Mouse (Mus musculus) MEL-GATA-1-ER (cell line): ENCODE results near the gene Rpl18a.

Source experiments
- DNase-seq: peaks from one replicate; pipeline ENCODE4 v3.0.0-alpha.2; 2012; ENCODE audit warnings: low read depth; ENCODE audit errors: extremely low read depth

Gene Rpl18a

DNA sequence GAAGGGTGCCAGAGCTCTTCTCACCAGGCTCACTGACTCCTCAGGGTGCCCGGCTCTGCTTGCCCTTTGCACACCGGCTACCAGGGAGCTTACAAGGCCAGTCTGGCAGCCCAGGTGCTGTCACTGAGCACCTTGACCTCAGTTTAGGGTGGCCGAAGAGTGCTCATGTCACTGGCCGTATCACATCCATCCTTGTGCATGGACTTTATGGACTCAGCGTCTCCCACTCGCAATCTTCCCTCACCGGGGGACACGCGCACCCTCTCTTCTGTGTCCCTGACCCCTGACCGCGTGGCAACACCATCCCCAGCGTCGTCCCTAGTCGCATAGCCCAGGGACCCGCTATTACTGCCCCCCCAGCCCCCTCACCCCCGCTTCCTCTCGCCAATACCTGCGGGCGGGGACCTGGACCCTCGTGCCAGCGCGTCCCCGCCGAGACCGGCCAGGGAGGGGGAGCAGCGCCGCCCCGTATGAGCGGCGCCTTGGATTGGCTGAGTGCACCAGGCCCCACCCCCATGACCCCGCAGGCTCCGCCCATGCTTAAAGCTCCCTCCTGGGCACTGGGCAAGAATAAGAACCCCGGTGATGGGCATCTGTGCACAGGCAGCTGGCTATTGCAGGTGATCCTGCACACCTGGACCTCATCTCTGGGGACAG lies 40.5 kb downstream of the Rpl18a start:
- DNase-seq, result peak; percentile 24

DNA sequence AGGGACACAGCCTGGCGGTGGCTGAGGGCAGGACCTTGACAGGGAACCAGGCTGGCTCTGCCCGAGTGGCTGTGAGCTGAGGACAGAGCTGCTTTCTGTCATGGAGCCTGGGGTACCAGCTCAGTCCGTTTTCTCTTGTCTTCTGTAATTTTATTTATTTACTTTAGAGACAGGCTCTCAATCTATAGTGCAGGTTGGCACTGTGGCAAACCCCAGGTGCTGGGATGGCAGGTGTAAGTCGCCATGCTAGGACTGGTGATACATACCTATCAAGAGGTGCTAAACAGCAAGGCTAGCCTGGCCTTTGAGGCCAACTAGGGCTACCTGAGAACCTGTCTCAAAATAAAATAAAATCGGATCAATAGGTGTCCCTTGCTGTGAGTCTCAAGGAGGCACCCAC lies 41.2 kb downstream of the Rpl18a start:
- DNase-seq, result no peak

GRCm38 (mm10) chr8:70853863-70854262 lies 43.3 kb downstream of the Rpl18a start:
- peak; percentile 62 for DNase-seq

GRCm38 (mm10) chr8:70852595-70853231 lies 44.5 kb downstream of the Rpl18a start:
- no peak for DNase-seq

DNA sequence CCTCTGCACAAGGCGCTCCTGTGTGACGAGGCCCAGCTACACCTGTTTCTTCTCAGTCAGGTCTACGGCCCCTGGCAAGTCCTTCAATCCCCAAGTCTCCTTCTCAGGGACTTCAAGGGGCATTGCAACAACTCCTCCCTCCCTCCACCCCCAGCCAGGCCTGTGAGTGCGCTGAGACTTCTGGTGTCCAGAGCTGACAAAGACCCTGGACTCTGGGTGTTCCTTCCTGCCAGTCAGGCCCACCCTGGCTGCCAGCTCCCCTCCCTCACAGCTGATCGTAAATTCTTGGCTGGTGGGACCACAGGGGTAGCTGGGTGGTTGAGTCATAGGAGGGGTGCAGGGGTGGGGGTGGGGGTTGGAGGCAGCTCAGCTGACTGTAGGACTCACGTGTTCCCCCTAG lies 45.4 kb downstream of the Rpl18a start:
- DNase-seq, result no peak

GRCm38 (mm10) chr8:70850947-70851346 lies 46.3 kb downstream of the Rpl18a start:
- DNase-seq, result no peak

- no peak for DNase-seq
These were observed 46.9 kb downstream of the Rpl18a start for GRCm38 (mm10) chr8:70850132-70850845.

DNA sequence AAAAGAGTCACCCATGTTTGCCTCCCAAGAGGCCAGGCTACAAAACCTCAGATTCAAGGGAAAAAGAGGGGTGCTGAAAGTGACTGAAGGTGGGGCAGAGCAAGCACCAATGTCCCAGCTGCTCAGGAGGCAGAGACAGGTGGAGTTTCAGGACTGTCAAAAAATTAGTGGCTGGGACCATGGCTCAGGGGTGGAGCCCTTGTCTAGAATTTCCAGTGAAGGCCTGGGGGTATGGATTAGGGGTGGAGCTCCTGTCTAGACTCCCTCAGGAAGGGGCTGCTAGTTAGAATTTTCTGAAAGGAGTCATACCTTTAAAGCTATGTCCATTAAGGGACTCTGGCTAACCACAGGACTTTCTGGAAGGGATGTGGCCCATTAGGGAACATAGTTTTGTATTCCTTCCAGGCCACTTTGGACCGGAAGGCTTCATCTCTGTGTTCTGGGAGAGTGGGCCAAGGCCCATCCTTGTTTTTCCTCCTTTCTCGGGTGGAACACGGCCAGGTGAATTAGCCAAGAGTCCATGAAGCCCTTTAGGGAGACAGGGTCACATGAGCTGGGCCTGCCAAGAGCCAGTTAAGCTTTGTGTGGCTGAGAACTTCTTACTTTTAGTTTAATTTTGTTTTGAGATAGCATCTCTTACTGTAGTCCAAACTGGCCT lies 47.8 kb downstream of the Rpl18a start:
- DNase-seq, result no peak

DNA sequence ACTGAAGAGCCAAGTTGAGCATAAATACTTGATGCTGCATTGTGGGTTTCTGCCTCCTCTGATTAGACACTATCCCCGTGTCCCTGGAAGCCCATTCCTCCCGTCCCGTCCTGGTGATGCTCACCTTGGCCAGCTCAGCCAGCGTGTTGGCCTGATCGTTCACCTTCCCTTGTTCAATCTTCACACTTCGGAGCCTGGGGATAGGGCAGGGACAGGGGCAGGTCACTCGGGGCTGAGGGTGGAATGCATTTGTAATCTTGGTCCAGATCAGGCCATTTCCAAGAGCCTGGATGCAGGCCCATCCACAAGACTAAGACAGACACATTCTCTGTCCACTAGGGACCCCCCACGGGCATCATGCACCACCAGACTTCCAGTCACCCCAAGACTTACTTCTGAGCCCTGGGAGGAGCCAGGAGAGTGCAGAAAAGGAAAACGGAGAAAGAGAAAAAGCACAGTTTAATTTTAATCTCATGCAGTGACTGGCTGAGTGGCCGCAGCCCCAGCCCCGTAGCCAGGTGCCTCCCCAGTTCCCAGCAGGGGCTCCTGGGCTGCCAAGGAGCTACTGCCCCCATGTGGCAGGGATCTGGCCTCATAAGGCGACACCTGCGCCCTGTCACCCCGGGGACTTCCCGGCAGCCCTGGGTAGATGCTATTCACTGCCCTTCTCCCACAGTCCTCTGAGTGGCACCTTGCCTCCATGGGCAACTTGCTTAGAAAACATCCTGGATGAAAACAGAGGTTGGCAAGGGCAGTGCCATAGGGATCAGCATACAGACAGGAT lies 50.6 kb downstream of the Rpl18a start:
- DNase-seq, result no peak

DNA sequence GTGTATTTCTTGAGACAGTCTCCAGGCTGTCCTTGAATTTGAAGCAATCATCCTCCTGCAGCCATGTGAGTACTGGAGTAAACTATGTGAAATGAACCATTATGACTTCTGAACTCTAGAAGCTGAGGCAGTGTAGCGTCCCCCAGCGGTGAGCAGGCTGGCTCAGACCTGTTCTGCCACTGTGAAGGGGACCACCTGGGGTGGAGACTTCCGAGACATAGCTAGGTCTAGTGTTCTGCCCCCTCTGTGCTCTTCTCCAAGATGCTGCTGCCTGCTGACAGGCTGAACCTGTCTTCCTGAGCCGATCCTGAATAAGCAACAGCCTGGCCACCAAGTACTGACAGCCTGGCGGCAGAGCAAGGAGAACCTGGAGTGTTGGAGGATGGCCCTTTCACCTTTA lies 52.1 kb downstream of the Rpl18a start:
- DNase-seq, result no peak
